Mouse (Mus musculus) heart, adult 8-10 months (tissue): ENCODE results near the gene Ngrn. TPM values are rescaled to one million over a fixed set of nuclear protein-coding genes. Genes with fewer than 3 reads are reported as not detected.

Source experiments
- DNase-seq: peaks from one replicate; pipeline ENCODE4 v3.0.0; 2022; ENCODE audit warnings: low spot score
- total RNA-seq, 4 experiments: library from RNA; stranded (reverse); gene quantifications; 2 replicates each; pipeline ENCODE4 v1.2.4; 2022

Ngrn gene
- total RNA-seq, 4 experiments from 2014 or later, result 26.2 to 28.6 (median 27.2) TPM

DNA sequence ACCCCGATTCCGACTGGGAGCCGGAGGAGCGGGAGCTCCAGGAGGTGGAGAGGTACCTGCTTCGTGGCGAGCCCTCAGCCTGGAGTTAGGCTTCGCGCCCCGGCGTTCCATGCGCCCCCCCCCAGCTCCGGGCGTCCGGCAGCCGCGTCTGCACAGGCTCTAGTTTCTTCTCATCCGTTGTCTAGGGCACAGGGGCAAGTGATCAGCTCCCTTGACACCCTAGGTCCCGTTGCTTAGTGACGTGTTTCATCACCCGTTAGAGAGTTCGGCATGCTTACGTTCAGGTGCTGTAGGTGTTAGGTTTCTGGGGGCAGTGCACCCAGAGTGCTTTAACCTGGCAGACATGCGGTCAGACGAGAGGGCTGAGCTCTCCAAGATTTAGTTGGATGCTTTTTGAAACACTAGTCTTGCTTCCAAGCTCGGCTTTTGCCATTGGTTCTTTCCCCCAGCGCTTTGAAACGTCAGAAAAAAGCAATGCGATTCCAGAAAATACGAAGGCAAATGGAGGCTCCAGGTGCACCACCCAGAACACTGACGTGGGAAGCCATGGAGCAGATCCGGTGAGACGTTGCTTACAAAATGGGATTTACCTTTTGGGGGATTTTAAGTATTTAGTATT lies 466 bp downstream of the Ngrn start:
- no peak for DNase-seq

GRCm38 (mm10) chr7:80264606-80265005 lies 3.6 kb downstream of the Ngrn start:
- DNase-seq, result no peak

DNA sequence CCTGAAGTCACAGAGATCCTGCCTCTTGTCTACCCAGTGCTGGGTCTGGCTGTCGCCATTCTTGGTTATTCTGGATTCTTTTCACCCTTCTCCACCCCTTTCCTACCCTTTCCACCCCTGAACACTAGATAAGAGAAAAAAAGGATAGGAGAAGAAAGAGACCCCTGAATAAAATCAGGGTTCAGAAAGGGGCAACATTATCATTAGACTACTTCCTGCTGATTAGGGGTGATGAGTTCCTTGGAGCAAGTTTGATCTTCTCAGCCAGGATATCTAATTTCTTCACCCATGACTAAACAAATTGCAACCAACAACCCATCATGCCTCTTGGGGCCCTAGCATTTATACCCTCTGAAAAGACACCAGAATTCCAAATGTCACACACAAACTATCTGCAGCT lies 6.7 kb downstream of the Ngrn start:
- no peak for DNase-seq

GRCm38 (mm10) chr7:80268897-80269750 lies 8.1 kb downstream of the Ngrn start, which contains the start of gene Vps33b:
Gene Vps33b, plus strand, starts transcription at chr7:80269649.
- DNase-seq, result peak; percentile 97

GRCm38 (mm10) chr7:80269751-80270255 lies 8.8 kb downstream of the Ngrn start:
- DNase-seq, result no peak

DNA sequence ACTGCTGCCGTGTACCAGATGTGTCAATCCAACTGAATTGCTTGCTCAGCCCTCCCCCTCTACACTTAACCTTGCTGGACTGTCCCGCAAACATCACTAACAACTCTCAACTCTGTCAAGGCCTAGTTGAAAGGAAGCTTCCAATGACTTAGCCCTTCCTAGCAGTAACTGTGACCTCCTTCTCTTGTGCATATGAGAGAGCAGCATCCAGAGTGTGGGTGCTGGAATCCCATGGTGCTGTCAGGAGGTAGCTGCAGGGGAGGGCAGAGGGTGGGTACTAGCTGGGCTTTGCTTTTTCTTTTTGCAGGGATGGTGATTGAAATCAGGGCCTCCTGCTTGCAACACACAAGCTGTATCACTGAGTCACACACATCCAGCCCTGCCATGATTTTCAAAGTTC lies 12.4 kb downstream of the Ngrn start:
- no peak for DNase-seq

- no peak for DNase-seq
Measured at GRCm38 (mm10) chr7:80276374-80276773, 15.4 kb downstream of the Ngrn start.

GRCm38 (mm10) chr7:80280032-80280431 lies 19.0 kb downstream of the Ngrn start:
- DNase-seq, result no peak

- DNase-seq, result no peak
Measured at GRCm38 (mm10) chr7:80280998-80281397, 20.0 kb downstream of the Ngrn start.

DNA sequence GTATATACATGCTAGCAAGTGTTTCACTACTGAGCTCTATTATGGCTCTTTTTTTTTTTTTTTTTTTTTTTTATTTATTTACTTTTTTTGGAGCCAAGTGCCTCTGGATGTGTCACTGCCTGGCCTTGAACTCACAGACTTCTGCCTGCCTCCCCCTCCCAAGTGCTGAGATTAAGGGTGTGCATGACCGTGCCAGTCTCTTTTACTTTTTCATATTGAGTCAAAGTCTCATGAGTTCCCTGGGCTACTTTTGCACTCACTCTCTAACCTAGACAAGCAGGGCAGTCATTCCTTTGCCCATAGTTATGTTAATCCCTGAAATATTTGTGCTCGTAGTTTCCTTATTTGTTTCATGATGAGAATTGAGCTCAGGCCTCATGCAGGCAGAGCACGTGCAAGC lies 20.6 kb downstream of the Ngrn start:
- no peak for DNase-seq

DNA sequence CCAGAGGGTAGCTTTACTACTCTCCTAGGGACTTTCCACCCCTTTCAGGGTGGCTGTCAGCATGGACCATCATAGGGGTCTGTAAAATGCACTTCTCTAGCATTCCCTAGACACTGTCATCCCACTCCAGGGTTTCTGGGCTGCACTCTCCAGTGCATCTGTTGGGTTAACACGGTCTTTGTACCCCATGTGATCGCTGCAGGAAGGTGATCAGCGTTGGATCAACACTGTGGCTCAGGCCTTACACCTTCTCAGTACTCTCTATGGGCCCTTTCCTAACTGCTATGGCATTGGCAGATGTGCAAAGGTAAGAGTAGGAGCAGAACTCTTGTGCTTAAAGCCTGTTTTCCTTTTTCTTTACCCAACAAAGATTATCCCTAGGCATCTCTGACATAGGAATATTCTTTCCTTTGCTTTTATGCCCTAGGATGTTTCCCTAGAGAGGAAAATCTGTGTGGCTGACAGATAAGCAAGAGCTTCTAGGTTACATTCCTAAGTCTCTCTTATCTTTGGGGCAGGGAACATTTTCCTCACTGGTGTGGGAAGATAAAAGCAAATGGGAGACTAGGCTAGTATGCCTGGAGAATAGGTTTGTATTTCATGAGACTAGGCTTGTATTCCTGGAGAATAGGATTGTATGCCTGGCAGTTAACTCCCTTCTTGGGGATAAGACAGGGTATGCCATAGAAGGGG lies 22.4 kb downstream of the Ngrn start:
- DNase-seq, result no peak

GRCm38 (mm10) chr7:80284391-80284790 lies 23.4 kb downstream of the Ngrn start:
- DNase-seq, result no peak

DNA sequence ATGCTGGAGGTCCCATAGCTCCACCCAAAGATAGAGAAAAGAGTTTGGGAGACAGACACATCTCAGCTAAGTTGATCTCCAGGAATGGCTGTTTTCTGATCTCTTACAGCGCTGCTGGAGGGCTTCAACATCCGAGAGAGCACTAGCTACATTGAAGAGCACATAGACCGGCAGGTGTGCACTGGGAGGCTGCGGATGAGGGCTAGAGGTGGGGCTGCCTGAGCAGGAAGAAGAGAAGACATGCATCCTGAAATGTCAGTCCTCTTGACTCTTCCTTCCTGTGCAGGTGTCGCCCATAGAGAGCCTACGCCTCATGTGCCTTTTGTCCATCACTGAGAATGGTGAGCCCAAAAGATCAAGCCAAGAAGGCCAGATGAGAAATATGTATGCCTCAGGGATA lies 24.7 kb downstream of the Ngrn start:
- no peak for DNase-seq

DNA sequence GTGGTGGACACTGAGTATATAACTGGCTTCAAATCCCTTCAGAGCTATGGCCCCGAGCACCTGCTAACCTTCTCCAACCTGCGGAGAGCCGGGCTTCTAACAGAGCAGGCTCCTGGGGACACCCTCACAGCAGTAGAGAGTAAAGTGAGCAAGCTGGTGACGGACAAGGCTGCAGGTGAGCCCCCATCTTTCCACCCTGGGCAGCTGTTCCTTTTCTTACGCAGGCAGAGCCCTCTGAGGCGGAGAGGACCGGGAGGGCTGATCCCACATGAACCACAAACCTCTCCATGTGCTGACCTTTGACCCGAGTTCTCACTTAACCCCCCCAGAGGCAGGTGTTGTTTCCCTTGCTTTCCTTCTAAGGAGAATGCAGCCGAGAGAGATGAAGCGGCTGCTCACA lies 26.7 kb downstream of the Ngrn start:
- DNase-seq, result no peak

DNA sequence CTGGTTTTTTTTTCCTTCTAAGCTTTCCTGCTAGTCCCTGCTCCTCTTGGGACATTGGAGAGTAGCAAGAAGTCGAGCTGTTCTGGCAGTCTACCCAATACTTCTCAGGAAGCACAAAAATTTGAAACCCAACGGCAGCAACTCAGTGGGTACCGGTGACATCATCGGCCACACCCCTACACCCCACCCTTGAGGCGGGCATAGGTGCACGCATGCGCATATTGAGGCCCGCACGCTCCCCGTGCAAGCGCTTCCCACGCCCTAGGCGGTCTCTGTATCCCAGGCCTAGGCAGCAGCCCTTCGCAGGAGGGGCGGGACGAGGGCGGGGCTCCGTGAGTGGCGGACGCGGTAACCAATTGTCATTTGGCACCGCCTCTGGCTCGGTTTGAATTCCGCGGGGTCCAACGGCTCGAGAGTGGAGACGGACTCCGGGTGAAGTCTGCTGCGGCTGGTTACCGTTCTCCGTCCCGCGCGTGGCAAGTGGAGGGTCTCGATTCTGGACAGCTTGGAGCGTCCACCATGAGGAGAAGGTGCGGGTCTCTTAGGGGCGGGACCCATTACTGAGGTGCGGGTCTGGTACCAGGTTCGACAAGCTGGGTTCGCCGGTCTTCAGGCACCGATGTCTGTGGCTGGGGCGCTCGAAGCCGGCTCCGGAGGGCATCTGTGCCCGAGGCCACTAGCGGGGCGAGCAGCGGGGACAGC lies 33.2 kb downstream of the Ngrn start, which contains the start of gene Prc1:
Prc1 (plus strand) TSS at position 389 of the 702 bp plus-strand sequence.
- peak; percentile 98 for DNase-seq

- no peak for DNase-seq
Measured at GRCm38 (mm10) chr7:80294764-80295648, 34.0 kb downstream of the Ngrn start.

DNA sequence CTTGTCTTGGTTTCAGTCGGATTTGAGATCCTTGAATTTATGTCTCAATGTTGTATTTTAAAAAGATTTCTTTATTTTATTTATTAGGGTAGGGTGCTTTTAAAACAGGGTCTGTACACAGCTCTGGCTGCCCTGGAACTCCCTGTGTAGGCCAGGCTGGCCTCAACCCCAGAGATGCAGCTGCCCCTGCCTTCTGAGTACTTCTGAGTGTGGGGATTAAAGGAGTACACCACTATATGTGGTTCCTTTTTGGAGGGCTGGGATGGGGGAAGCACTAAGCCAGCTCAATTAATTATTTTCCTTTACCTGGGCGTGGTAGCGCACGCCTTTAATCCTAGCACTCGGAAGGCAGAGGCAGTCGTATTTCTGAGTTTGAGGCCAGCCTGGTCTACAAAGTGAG lies 35.4 kb downstream of the Ngrn start:
- DNase-seq, result no peak

- DNase-seq, result no peak
Measured at GRCm38 (mm10) chr7:80297041-80297440, 36.0 kb downstream of the Ngrn start.

DNA sequence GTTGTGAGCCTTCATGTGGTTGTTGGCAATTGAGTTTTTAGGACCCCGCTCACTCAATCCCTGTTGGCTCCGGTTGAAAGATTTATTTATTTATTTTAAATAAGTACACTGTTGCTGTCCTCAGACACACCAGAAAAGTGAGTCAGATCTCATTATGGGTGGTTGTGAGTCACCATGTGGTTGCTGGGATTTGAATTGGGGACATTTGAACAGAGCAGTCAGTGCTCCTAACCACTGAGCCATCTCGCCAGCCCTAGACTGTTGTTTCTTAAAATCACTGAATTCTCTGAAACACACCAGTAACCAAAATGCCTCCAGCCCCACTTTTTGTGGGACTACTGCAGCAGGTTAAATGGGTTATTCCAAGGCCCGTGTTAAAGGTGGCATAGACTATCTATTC lies 37.7 kb downstream of the Ngrn start:
- no peak for DNase-seq

DNA sequence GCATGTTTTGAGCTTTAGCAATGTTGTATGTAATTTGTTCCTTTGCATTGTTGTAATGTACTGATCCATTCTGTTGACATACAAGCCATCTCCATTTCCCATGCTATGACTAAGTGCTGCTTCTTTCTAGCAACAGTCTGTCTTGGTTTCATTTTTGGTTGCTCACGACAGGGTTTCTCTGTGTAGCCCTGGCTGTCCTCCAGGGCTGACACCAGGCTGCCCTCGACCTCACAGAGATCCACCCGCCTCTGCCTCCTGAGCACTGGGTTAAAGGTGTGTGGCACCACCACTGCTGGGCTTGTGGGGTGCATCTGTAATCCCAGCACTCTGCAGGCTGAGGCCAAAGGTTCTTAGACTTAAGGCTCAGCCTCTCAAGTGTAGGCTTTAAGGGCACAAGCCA lies 38.6 kb downstream of the Ngrn start:
- DNase-seq, result no peak

GRCm38 (mm10) chr7:80301522-80301921 lies 40.5 kb downstream of the Ngrn start:
- no peak for DNase-seq
